Mouse (Mus musculus) lung, adult 2 months (tissue): ENCODE measurements around the gene Pygb.

Experiments used
- CTCF ChIP-seq: fragments of 200-500 bp; IDR thresholded peaks from 2 replicates; pipeline ENCODE4 v1.5.1; 2011; ENCODE audit warnings: mild to moderate bottlenecking, low read length, control low read depth; ENCODE audit not compliant: insufficient read depth
- POLR2A ChIP-seq: fragments of 200-500 bp; IDR thresholded peaks from 2 replicates; pipeline ENCODE4 v1.6.1; 2011; ENCODE audit warnings: low read depth, mild to moderate bottlenecking, control low read depth, low read length, borderline replicate concordance; ENCODE audit errors: extremely low read depth

DNA sequence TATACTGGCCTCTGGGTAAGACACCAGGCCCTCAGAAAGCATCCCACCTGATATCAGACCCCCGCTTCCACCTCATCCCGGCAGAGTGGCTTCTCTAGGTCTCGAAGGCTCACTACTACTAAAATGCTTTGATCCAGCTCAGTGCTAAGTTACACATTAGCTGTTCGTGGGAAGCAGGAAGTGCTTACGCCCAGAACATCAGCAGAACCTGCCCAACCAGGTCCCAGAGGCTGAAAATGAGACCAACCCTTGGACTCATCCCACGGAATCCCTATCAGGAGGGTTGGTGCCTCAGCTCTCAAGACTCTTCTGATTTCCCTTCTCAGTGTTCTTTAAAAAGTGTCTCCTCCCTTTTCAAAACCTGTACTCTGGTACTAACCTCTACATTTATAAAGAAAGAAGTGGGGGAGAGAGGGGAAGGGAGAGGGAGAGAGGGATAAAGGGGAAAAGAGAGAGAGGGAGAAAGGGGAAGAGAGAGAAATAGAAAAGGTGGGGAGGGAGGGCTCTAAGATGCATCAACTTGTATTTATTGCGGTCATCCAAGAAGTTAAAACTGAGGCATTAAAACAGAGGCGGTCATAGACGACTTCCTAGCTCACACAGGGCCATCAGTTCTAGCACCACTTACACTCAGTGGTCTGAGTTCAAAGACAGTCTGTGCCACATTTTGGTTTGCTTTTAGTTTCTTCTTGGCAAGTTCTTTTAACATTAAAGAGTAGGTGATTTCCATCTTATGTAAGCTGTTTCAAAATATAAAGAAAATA lies 72.4 kb downstream of the Pygb start:
- TF ChIP-seq CTCF (no peak), POLR2A (no peak)
